Mouse (Mus musculus) midbrain, embryonic 11.5 days (tissue): ENCODE results near the gene Olfr744. TPM values are rescaled to one million over a fixed set of nuclear protein-coding genes. Genes with fewer than 3 reads are reported as not detected.
"Not testable (repeated sequence)": the region's sequence is repeated elsewhere in the genome, so short reads cannot be mapped to it uniquely, and the experiment has no call there.

Source experiments
- ATAC-seq: fragments of 200-750 bp; cut with Nextera tagmentation; 2 replicates; pipeline ENCODE4 v1.8.0; 2017; ENCODE audit warnings: moderate TSS enrichment, moderate library complexity; ENCODE audit not compliant: low FRiP score
- DNase-seq: peaks from one replicate; pipeline ENCODE4 v3.0.0; 2015; ENCODE audit warnings: low spot score; ENCODE audit errors: missing footprints
- H3K27ac ChIP-seq: fragments of 300-500 bp; sonication (generic); 2 replicates; pipeline ENCODE4 v1.5.1; 2014; ENCODE audit warnings: low read depth, low read length
- H3K27me3 ChIP-seq: fragments of 300-500 bp; sonication (generic); 2 replicates; pipeline ENCODE4 v1.6.1; 2014; ENCODE audit warnings: mild to moderate bottlenecking, low read length, moderate library complexity, mixed read lengths; ENCODE audit not compliant: control insufficient read depth, insufficient read depth
- H3K36me3 ChIP-seq: fragments of 300-500 bp; sonication (generic); 2 replicates; pipeline ENCODE4 v1.6.1; 2014; ENCODE audit warnings: mild to moderate bottlenecking, low read length, moderate library complexity, mixed read lengths; ENCODE audit not compliant: control insufficient read depth, insufficient read depth
- H3K4me1 ChIP-seq: fragments of 300-500 bp; sonication (generic); 2 replicates; pipeline ENCODE4 v1.6.1; 2014; ENCODE audit warnings: low read length; ENCODE audit not compliant: control insufficient read depth, insufficient read depth
- H3K4me2 ChIP-seq: fragments of 300-500 bp; sonication (generic); 2 replicates; pipeline ENCODE4 v1.6.1; 2014; ENCODE audit warnings: mild to moderate bottlenecking, moderate library complexity
- H3K4me3 ChIP-seq: fragments of 300-500 bp; sonication (generic); 2 replicates; pipeline ENCODE4 v1.5.1; 2014; ENCODE audit warnings: low read depth, low read length
- H3K9ac ChIP-seq: fragments of 300-500 bp; sonication (generic); 2 replicates; pipeline ENCODE4 v1.6.1; 2014; ENCODE audit warnings: low read length
- H3K9me3 ChIP-seq: fragments of 300-500 bp; sonication (generic); 2 replicates; pipeline ENCODE4 v1.6.1; 2016; ENCODE audit warnings: low read length; ENCODE audit not compliant: control insufficient read depth
- WGBS: fragments of 180-500 bp; shearing (Covaris S2); extraction: QIAGEN DNeasy Blood & Tissue Kit; methylation state at CpG from one replicate; pipeline ENCODE4 v1.1.7; 2014; 5-methylcytosine and 5-hydroxymethylcytosine counted together
- polyA plus RNA-seq: library from polyadenylated mRNA; unstranded; fragments of >200 nt; fragmentation: Nextera tagmentation; extraction: Ambion mirVana; gene quantifications from 2 replicates; pipeline ENCODE4 v1.2.1, GENCODE M21; 2014

Gene Olfr744
- not detected in 2 replicates for polyA plus RNA-seq

GRCm38 (mm10) chr14:50614579-50614978 lies at the start of gene Olfr744:
TSS of gene Olfr744 (plus strand) at chr14:50614879.
- DNase-seq (no peak), ATAC-seq (no peak)
- Histone ChIP-seq H3K9ac (no peak within 1 kb of the TSS), H3K9me3 (no peaks in the 10 kb centered on the region), H3K27ac (no peak within 1 kb of the TSS), H3K4me1 (no peaks in the 10 kb centered on the region), H3K4me3 (no peak within 1 kb of the TSS), H3K36me3 (no peaks in the 10 kb centered on the region), H3K27me3 (no peaks in the 10 kb centered on the region), H3K4me2 (no peak within 1 kb of the TSS)
- WGBS: 90% methylated on average over 2 of the region's 2 CpGs

- not testable (repeated sequence) for H3K4me1 ChIP-seq, H3K27ac ChIP-seq, H3K4me2 ChIP-seq, ATAC-seq, H3K9ac ChIP-seq, DNase-seq, H3K4me3 ChIP-seq, H3K36me3 ChIP-seq, H3K9me3 ChIP-seq, H3K27me3 ChIP-seq
- 65% methylated on average over 1 of the region's 1 CpGs for WGBS
Measured at GRCm38 (mm10) chr14:50573056-50573455, 41.6 kb upstream of the Olfr744 start.

- Histone ChIP-seq H3K4me3 (no peak within 1 kb of the TSS), H3K4me1 (no peaks in the 10 kb centered on the region), H3K27ac (no peak within 1 kb of the TSS), H3K9ac (no peak within 1 kb of the TSS), H3K9me3 (no peaks in the 10 kb centered on the region), H3K4me2 (no peak within 1 kb of the TSS), H3K27me3 (no peaks in the 10 kb centered on the region), H3K36me3 (no peaks in the 10 kb centered on the region)
- 82% methylated on average over 2 of the region's 2 CpGs for WGBS
- ATAC-seq (no peak), DNase-seq (no peak)
Measured at GRCm38 (mm10) chr14:50639088-50639487, 24.4 kb downstream of the Olfr744 start, which contains the start of gene Olfr745. TSS of gene Olfr745 (plus strand) at chr14:50639388.

- H3K4me3 ChIP-seq: no peak within 1 kb of the TSS
- H3K27me3 ChIP-seq: no peaks in the 10 kb centered on the region
- no peak for ATAC-seq
- no peaks in the 10 kb centered on the region for H3K4me1 ChIP-seq
- no peak within 1 kb of the TSS for H3K4me2 ChIP-seq
- no peaks in the 10 kb centered on the region for H3K36me3 ChIP-seq
- no peaks in the 10 kb centered on the region; the same call in 1 of the 2 replicates for H3K9me3 ChIP-seq
- no peak within 1 kb of the TSS for H3K9ac ChIP-seq
- H3K27ac ChIP-seq: no peak within 1 kb of the TSS
- no peak for DNase-seq
Measured at GRCm38 (mm10) chr14:50646783-50647182, 32.1 kb downstream of the Olfr744 start, which contains the start of gene Olfr746. TSS of gene Olfr746 (plus strand) at chr14:50647083.

Other genes with a start within 250 kb of the Olfr744 start
- gene Olfr736, start 233.7 kb upstream of the Olfr744 start, polyA plus RNA-seq: not detected in 2 replicates
- gene Olfr738, start 207.3 kb upstream of the Olfr744 start, polyA plus RNA-seq: not detected in 2 replicates
- not detected in 2 replicates for gene Olfr739, start 196.3 kb upstream of the Olfr744 start, polyA plus RNA-seq
- gene Olfr740, start 169.3 kb upstream of the Olfr744 start, polyA plus RNA-seq: not detected in 2 replicates
- not detected in 2 replicates for gene Olfr741, start 142.1 kb upstream of the Olfr744 start, polyA plus RNA-seq
- gene Olfr742, start 111.3 kb upstream of the Olfr744 start, polyA plus RNA-seq: not detected in 2 replicates
- gene Olfr743, start 93.0 kb upstream of the Olfr744 start, polyA plus RNA-seq: not detected in 2 replicates
- not detected in 2 replicates for gene Olfr745, start 24.5 kb downstream of the Olfr744 start, polyA plus RNA-seq
- not detected in 2 replicates for gene Olfr746, start 32.2 kb downstream of the Olfr744 start, polyA plus RNA-seq
- not detected in 2 replicates for gene Olfr747, start 78.3 kb downstream of the Olfr744 start, polyA plus RNA-seq
- gene Olfr748, start 92.5 kb downstream of the Olfr744 start, polyA plus RNA-seq: not detected in 2 replicates
- gene Olfr749, start 130.2 kb downstream of the Olfr744 start, polyA plus RNA-seq: not detected in 2 replicates
- gene Ttc5, start 170.6 kb downstream of the Olfr744 start, polyA plus RNA-seq: 102 and 105 TPM in 2 replicates
- not detected in 2 replicates for gene Ccnb1ip1, start 192.9 kb downstream of the Olfr744 start, polyA plus RNA-seq
- 61.9 and 65.5 TPM in 2 replicates for gene Parp2, start 193.0 kb downstream of the Olfr744 start, polyA plus RNA-seq